Mouse (Mus musculus) stomach, postnatal 0 days (tissue): Measurements from ENCODE around the gene Vmn1r73.

Experiments
- CTCF ChIP-seq: IDR thresholded peaks from 2 replicates; pipeline ENCODE4 v1.5.1; 2016; ENCODE audit warnings: antibody characterized with exemption, low read depth, mild to moderate bottlenecking, moderate library complexity
- EP300 ChIP-seq: optimal IDR thresholded peaks from 2 replicates; pipeline ENCODE3; 2016; ENCODE audit warnings: antibody characterized with exemption

DNA sequence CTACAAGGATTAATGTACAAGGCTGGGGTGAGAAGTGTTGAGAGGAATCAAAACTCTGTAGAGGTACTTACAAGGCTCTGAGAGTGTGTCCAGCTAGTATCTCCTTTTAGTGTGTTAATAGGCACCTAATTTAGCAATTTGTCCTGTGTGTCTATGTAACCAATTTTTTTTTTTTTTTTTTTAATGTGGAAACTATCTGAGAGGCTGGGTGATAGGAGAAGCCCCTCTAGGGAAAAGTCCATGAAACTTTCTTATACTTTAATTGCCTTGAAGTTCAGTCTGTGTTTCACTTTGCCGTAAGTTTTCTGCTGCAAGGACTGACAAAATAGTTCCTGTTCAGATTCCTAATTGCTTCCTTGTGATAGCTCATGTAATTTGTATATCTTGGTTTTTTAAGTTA, at the start of gene Vmn1r73:
- TF ChIP-seq CTCF, result no peak
- TF ChIP-seq EP300, result no peak
